Mouse (Mus musculus) thymus, adult 2 months (tissue): ENCODE data around the gene Morc3.

Experiments used
- CTCF ChIP-seq: fragments of 200-500 bp; IDR thresholded peaks from 2 replicates; pipeline ENCODE4 v1.5.1; 2012; ENCODE audit warnings: mild to moderate bottlenecking, control low read depth, low read length, moderate library complexity, borderline replicate concordance; ENCODE audit not compliant: control insufficient read depth, poor library complexity, insufficient read depth; ENCODE audit errors: extremely low read depth
- POLR2A ChIP-seq: fragments of 200-500 bp; IDR thresholded peaks from 2 replicates; pipeline ENCODE4 v1.6.1; 2012; ENCODE audit warnings: mild to moderate bottlenecking, low read length, control low read depth, moderate library complexity; ENCODE audit not compliant: control insufficient read depth, poor library complexity, insufficient read depth; ENCODE audit errors: extremely low read depth

- TF ChIP-seq CTCF (peak; percentile 75; the same call in 1 of the 2 replicates), POLR2A (no peak)
Observed at GRCm38 (mm10) chr16:93917712-93918678, 86.1 kb downstream of the Morc3 start.
